Mouse (Mus musculus): ENCODE measurements around the gene Rgs17.

Rgs17 gene

GRCm38 (mm10) chr10:5823740-5824491 is 98.3 kb downstream of the Rgs17 start, which contains the start of gene Mtrf1l:
Gene Mtrf1l, minus strand, starts transcription at chr10:5823910.
- DNase-seq (ENCODE audit: low spot score), result peak; percentile 97

GRCm38 (mm10) chr10:5823291-5823739 is 98.9 kb downstream of the Rgs17 start:
- no peak for DNase-seq (ENCODE audit: low spot score)

GRCm38 (mm10) chr10:5818772-5819171 is 103.4 kb downstream of the Rgs17 start:
- no peak for DNase-seq (ENCODE audit: low spot score)

GRCm38 (mm10) chr10:5815968-5816367 is 106.2 kb downstream of the Rgs17 start:
- DNase-seq (ENCODE audit: low spot score), result no peak

- DNase-seq (ENCODE audit: low spot score), result no peak
Measured at GRCm38 (mm10) chr10:5813724-5814123, 108.5 kb downstream of the Rgs17 start.

- DNase-seq (ENCODE audit: low spot score), result no peak
Measured at GRCm38 (mm10) chr10:5807683-5808082, 114.5 kb downstream of the Rgs17 start.

- DNase-seq (ENCODE audit: low spot score), result no peak
Measured at GRCm38 (mm10) chr10:5806996-5807395, 115.2 kb downstream of the Rgs17 start.

- no peak for DNase-seq (ENCODE audit: low spot score)
Measured at GRCm38 (mm10) chr10:5806416-5806815, 115.8 kb downstream of the Rgs17 start.

- DNase-seq (ENCODE audit: low spot score), result peak; percentile 96
Measured at GRCm38 (mm10) chr10:5805731-5806307, 116.4 kb downstream of the Rgs17 start.

GRCm38 (mm10) chr10:5805243-5805730 is 116.9 kb downstream of the Rgs17 start, which contains the start of gene Fbxo5:
Gene Fbxo5, minus strand, starts transcription at chr10:5805600.
- DNase-seq (ENCODE audit: low spot score), result peak; percentile 98

GRCm38 (mm10) chr10:5804691-5805156 is 117.5 kb downstream of the Rgs17 start:
- DNase-seq (ENCODE audit: low spot score), result no peak

- DNase-seq (ENCODE audit: low spot score), result no peak
Measured at GRCm38 (mm10) chr10:5803739-5804138, 118.5 kb downstream of the Rgs17 start.

- no peak for DNase-seq (ENCODE audit: low spot score)
Measured at GRCm38 (mm10) chr10:5802866-5803265, 119.3 kb downstream of the Rgs17 start.

GRCm38 (mm10) chr10:5800490-5800889 is 121.7 kb downstream of the Rgs17 start:
- no peak for DNase-seq (ENCODE audit: low spot score)

GRCm38 (mm10) chr10:5798069-5798468 is 124.1 kb downstream of the Rgs17 start:
- DNase-seq (ENCODE audit: low spot score), result no peak

- no peak for DNase-seq (ENCODE audit: low spot score)
Measured at GRCm38 (mm10) chr10:5790657-5791056, 131.5 kb downstream of the Rgs17 start.

GRCm38 (mm10) chr10:5786923-5787322 is 135.3 kb downstream of the Rgs17 start:
- DNase-seq (ENCODE audit: low spot score), result no peak
